Mouse (Mus musculus) NIH3T3 (cell line): ENCODE measurements at regions not wholly inside any gene's neighbourhood (a gene's known extent, or its start where the extent isn't known, plus 50 kb on each side); places are given as distances from the start of the nearest gene placed in this dataset.
A peak's percentile ranks its signal among the peaks of the same experiment; 100 is the strongest.

Experiments used
- DNase-seq: peaks from one replicate; pipeline ENCODE4 v3.0.0-alpha.2; 2012; ENCODE audit warnings: low read depth

- DNase-seq, result peak; percentile 19
Measured at GRCm38 (mm10) chr15:29911436-29911835, 261.0 kb upstream of the Ctnnd2 start.
